Comparison of ENCODE assay signal across 16 mouse cellular contexts in genomic region chr13:53007781-53008180, GRCm38 (mm10). TPM values are rescaled to one million over a fixed set of nuclear protein-coding genes. Genes with fewer than 3 reads are reported as not detected.
DNase-seq lines count a peak whose midpoint lies in the region; ATAC-seq and TF ChIP-seq lines count a peak whose summit lies in the region.
"Had no signal": no experiment of that assay in that cellular context is flagged by ENCODE, and none has a peak within 500 bp of the region (broad histone marks: within the 10 kb centered on the region; RNA-seq: fewer than 3 reads in every experiment).

No protein-coding gene starts in this region.

- H3K79me2 ChIP-seq in liver, adult 2 months (ENCODE audit: control insufficient read depth, insufficient read depth, low read length) = no peaks in the 10 kb centered on the region

- no peak overlapping the region for H3K4me3 ChIP-seq in liver, adult 2 months (ENCODE audit: insufficient read depth, low read depth, low read length)
- no peak overlapping the region for H3K4me3 ChIP-seq in liver, postnatal 0 days (ENCODE audit: low read depth, low read length)
- H3K4me3 ChIP-seq in forebrain, embryonic 13.5 days = no peak overlapping the region
- H3K4me3 ChIP-seq: embryonic facial prominence, embryonic 10.5 days; hindbrain, embryonic 15.5 days; kidney, embryonic 15.5 days; limb, embryonic 12.5 days had no signal

- peak; percentile 68 for ATAC-seq in cerebellum, adult (ENCODE audit: insufficient number of reproducible peaks, low FRiP score, low TSS enrichment)
- no peak for ATAC-seq in liver, postnatal 0 days
- no peak for ATAC-seq in forebrain, embryonic 13.5 days

- no peaks in the 10 kb centered on the region; the same call in 1 of the 2 replicates for H3K4me1 ChIP-seq in liver, adult 2 months (ENCODE audit: control insufficient read depth, insufficient read depth, low read length)
- H3K4me1 ChIP-seq in liver, postnatal 0 days (ENCODE audit: insufficient read depth) = no peaks in the 10 kb centered on the region
- peaks cover 20% of the 10 kb centered on the region for H3K4me1 ChIP-seq in forebrain, embryonic 13.5 days

- no peaks in the 10 kb centered on the region for H3K27me3 ChIP-seq in liver, adult 2 months (ENCODE audit: control insufficient read depth, insufficient read depth, low read length)
- no peaks in the 10 kb centered on the region for H3K27me3 ChIP-seq in liver, postnatal 0 days (ENCODE audit: insufficient read depth, low read length)
- no peaks in the 10 kb centered on the region for H3K27me3 ChIP-seq in forebrain, embryonic 13.5 days
- H3K27me3 ChIP-seq: hindbrain, embryonic 15.5 days; kidney, embryonic 15.5 days; limb, embryonic 12.5 days had no signal

- DNase-seq in cerebellum, postnatal 4 days (ENCODE audit: low spot score in 2 of 2) = no peak
- peak; percentile 16 for DNase-seq in liver, adult 2 months (ENCODE audit: extremely low read depth, low read depth, low spot score)
- no peak for DNase-seq in liver, postnatal 0 days
- DNase-seq in cerebellum, postnatal 36 days = peak; percentile 52 to 53
- peak; percentile 62 for DNase-seq in skeletal muscle tissue, adult 2 months (ENCODE audit: low read depth, low spot score)
- no peak for DNase-seq in layer of hippocampus, postnatal 14 days (ENCODE audit: low spot score in 2 of 2)
- DNase-seq: layer of hippocampus, adult 9-11 months; lung, adult 2 months; right cerebral cortex, postnatal 25 days; thymus, postnatal 25 days had no signal

- H3K9ac ChIP-seq in liver, adult 2 months (ENCODE audit: low read depth, low read length) = no peak overlapping the region
- no peak overlapping the region for H3K9ac ChIP-seq in liver, postnatal 0 days (replicated peaks)
- no peak overlapping the region for H3K9ac ChIP-seq in forebrain, embryonic 13.5 days
- H3K9ac ChIP-seq: hindbrain, embryonic 15.5 days; kidney, embryonic 15.5 days; limb, embryonic 12.5 days had no signal

- H3K4me2 ChIP-seq in liver, postnatal 0 days (ENCODE audit: low read depth, low read length) = no peak overlapping the region
- H3K4me2 ChIP-seq in forebrain, embryonic 13.5 days = no peak overlapping the region
- H3K4me2 ChIP-seq: hindbrain, embryonic 15.5 days; kidney, embryonic 15.5 days; limb, embryonic 12.5 days had no signal

- no peak for TF ChIP-seq CTCF in liver, adult 2 months (IDR thresholded peaks at IDR 0.05; ENCODE audit: low read depth, low read length)
- no peak for TF ChIP-seq CTCF in liver, postnatal 0 days (IDR thresholded peaks at IDR 0.05; ENCODE audit: low read depth)

- no peak overlapping the region for H3K27ac ChIP-seq in liver, adult 2 months (replicated peaks; ENCODE audit: insufficient read depth, low read depth, low read length)
- H3K27ac ChIP-seq in liver, postnatal 0 days (ENCODE audit: low read depth) = no peak overlapping the region
- H3K27ac ChIP-seq in forebrain, embryonic 13.5 days = no peak overlapping the region
- H3K27ac ChIP-seq: embryonic facial prominence, embryonic 10.5 days; hindbrain, embryonic 15.5 days; kidney, embryonic 15.5 days; limb, embryonic 12.5 days had no signal

- 57% methylated on average over 3 of the region's 3 CpGs for WGBS in liver, adult 2 months
- 63% methylated on average over 3 of the region's 3 CpGs for WGBS in liver, postnatal 0 days (ENCODE audit: insufficient replicate concordance)
- WGBS in forebrain, embryonic 13.5 days = 63% methylated on average over 3 of the region's 3 CpGs

- H3K36me3 ChIP-seq in liver, adult 2 months (ENCODE audit: control insufficient read depth, insufficient read depth, low read length) = no peaks in the 10 kb centered on the region
- no peaks in the 10 kb centered on the region for H3K36me3 ChIP-seq in liver, postnatal 0 days (replicated peaks; ENCODE audit: insufficient read depth, low read length)
- H3K36me3 ChIP-seq in forebrain, embryonic 13.5 days (ENCODE audit: poor library complexity, severe bottlenecking) = no peaks in the 10 kb centered on the region
- H3K36me3 ChIP-seq: embryonic facial prominence, embryonic 10.5 days; hindbrain, embryonic 15.5 days; kidney, embryonic 15.5 days; limb, embryonic 12.5 days had no signal

- no peaks in the 10 kb centered on the region for H3K9me3 ChIP-seq in liver, postnatal 0 days (ENCODE audit: low read length)
- no peaks in the 10 kb centered on the region for H3K9me3 ChIP-seq in forebrain, embryonic 13.5 days (replicated peaks)
- H3K9me3 ChIP-seq: embryonic facial prominence, embryonic 10.5 days; hindbrain, embryonic 15.5 days; kidney, embryonic 15.5 days; limb, embryonic 12.5 days had no signal

- no peak for TF ChIP-seq POLR2A in liver, adult 2 months (IDR thresholded peaks at IDR 0.05; ENCODE audit: extremely low read depth, insufficient read depth, low read length)

- no peak for TF ChIP-seq EP300 in liver, postnatal 0 days (IDR thresholded peaks at IDR 0.05; ENCODE audit: low read depth)

RNA-seq across cellular contexts. Expression of gene Nfil3, which starts 26.9 kb away (rescaled TPM):
- 6.2 and 10.2 TPM in 2 replicates for total RNA-seq in liver, adult 2 months (2014; rRNA removed)
- 7.9 and 16.2 TPM in 2 replicates for polyA plus RNA-seq in liver, adult 2 months (2012; rRNA removed)
- 9.3 and 10.9 TPM in 2 replicates for polyA plus RNA-seq in liver, postnatal 0 days (2015; fragmentation: Nextera tagmentation; extraction: Ambion mirVana)
- 10 to 100 TPM; 10.7 to 13.6 TPM for total RNA-seq in layer of hippocampus, postnatal 14 days (2021)
- 37.0 and 37.8 TPM in 2 replicates for polyA plus RNA-seq in forebrain, embryonic 13.5 days (2015; fragmentation: Nextera tagmentation; extraction: Ambion mirVana)

Comparison
In these comparisons a context has a peak if more than half of its experiments do, and no peak if none do; other contexts are left out.
1. DNase-seq: peak in liver, adult 2 months (single experiment), cerebellum, postnatal 36 days (2 of 2) and skeletal muscle tissue, adult 2 months (single experiment); none in cerebellum, postnatal 4 days (0 of 2), liver, postnatal 0 days (single experiment) and layer of hippocampus, postnatal 14 days (0 of 2).